Mouse (Mus musculus) limb, embryonic 15.5 days (tissue): ENCODE measurements around the gene Sft2d2. TPM values are rescaled to one million over a fixed set of nuclear protein-coding genes. Genes with fewer than 3 reads are reported as not detected.

Experiments used
- ATAC-seq: fragments of 200-750 bp; cut with Nextera tagmentation; 2 replicates; pipeline ENCODE4 v1.8.0; 2017; ENCODE audit warnings: low read depth, moderate TSS enrichment; ENCODE audit not compliant: insufficient number of reproducible peaks, low FRiP score, low TSS enrichment
- H3K27ac ChIP-seq: fragments of 300-500 bp; sonication (generic); 2 replicates; pipeline ENCODE4 v1.5.1; 2015; ENCODE audit warnings: moderate library complexity, mild to moderate bottlenecking, inconsistent platforms
- H3K27me3 ChIP-seq: fragments of 300-500 bp; sonication (generic); 2 replicates; pipeline ENCODE4 v1.6.1; 2015; ENCODE audit warnings: inconsistent platforms
- H3K36me3 ChIP-seq: fragments of 300-500 bp; sonication (generic); 2 replicates; pipeline ENCODE4 v1.6.1; 2015; ENCODE audit warnings: inconsistent platforms
- H3K4me1 ChIP-seq: fragments of 300-500 bp; sonication (generic); 2 replicates; pipeline ENCODE4 v1.6.1; 2015; ENCODE audit warnings: inconsistent platforms
- H3K4me2 ChIP-seq: fragments of 300-500 bp; sonication (generic); 2 replicates; pipeline ENCODE4 v1.6.1; 2015; ENCODE audit warnings: mild to moderate bottlenecking, inconsistent platforms
- H3K4me3 ChIP-seq: fragments of 300-500 bp; sonication (generic); 2 replicates; pipeline ENCODE4 v1.5.1; 2015; ENCODE audit warnings: mild to moderate bottlenecking, inconsistent platforms
- H3K9ac ChIP-seq: fragments of 300-500 bp; sonication (generic); 2 replicates; pipeline ENCODE4 v1.6.1; 2015; ENCODE audit warnings: inconsistent platforms
- H3K9me3 ChIP-seq: fragments of 300-500 bp; sonication (generic); 2 replicates; pipeline ENCODE4 v1.6.1; 2016; ENCODE audit warnings: inconsistent platforms
- WGBS: fragments of 180-500 bp; shearing (Covaris S2); methylation state at CpG from one replicate; pipeline ENCODE4 v1.1.7; 2015; 5-methylcytosine and 5-hydroxymethylcytosine counted together
- polyA plus RNA-seq: library from polyadenylated mRNA; unstranded; fragments of >200 nt; fragmentation: Nextera tagmentation; extraction: Ambion mirVana; gene quantifications from 2 replicates; pipeline ENCODE4 v1.2.1, GENCODE M21; 2015

Gene Sft2d2
- polyA plus RNA-seq, 1 experiment from 2014 or later, result 24.0 TPM

- Histone ChIP-seq H3K27me3 (no peaks in the 10 kb centered on the region), H3K9me3 (no peaks in the 10 kb centered on the region), H3K36me3 (peaks cover 11% of the 10 kb centered on the region), H3K27ac (no peak overlapping the region), H3K4me3 (no peak overlapping the region), H3K4me1 (0 out of 2 replicates have a peak, but pooled peaks cover 6% of the 10 kb centered on the region), H3K9ac (no peak overlapping the region), H3K4me2 (no peak overlapping the region)
- 71% methylated on average over 10 of the region's 10 CpGs for WGBS
- no peak for ATAC-seq
Observed at GRCm38 (mm10) chr1:165188806-165189580, 5.2 kb downstream of the Sft2d2 start.

GRCm38 (mm10) chr1:165187357-165187756, 6.9 kb downstream of the Sft2d2 start:
- H3K9me3 ChIP-seq, result no peaks in the 10 kb centered on the region
- H3K36me3 ChIP-seq, result peaks cover 26% of the 10 kb centered on the region
- H3K27me3 ChIP-seq, result no peaks in the 10 kb centered on the region
- no peak overlapping the region for H3K4me3 ChIP-seq
- H3K4me1 ChIP-seq, result 0 out of 2 replicates have a peak, but pooled peaks cover 5% of the 10 kb centered on the region
- H3K4me2 ChIP-seq, result no peak overlapping the region
- no peak overlapping the region for H3K9ac ChIP-seq
- no peak overlapping the region for H3K27ac ChIP-seq
- ATAC-seq, result no peak
- 77% methylated on average over 5 of the region's 5 CpGs for WGBS

GRCm38 (mm10) chr1:165186491-165186890, 7.7 kb downstream of the Sft2d2 start:
- Histone ChIP-seq H3K9me3 (no peaks in the 10 kb centered on the region), H3K4me2 (no peak overlapping the region), H3K4me3 (no peak overlapping the region), H3K27ac (no peak overlapping the region), H3K9ac (no peak overlapping the region), H3K4me1 (0 out of 2 replicates have a peak, but pooled peaks cover 5% of the 10 kb centered on the region), H3K36me3 (peaks cover 30% of the 10 kb centered on the region), H3K27me3 (no peaks in the 10 kb centered on the region)
- WGBS, result 92% methylated on average over 12 of the region's 12 CpGs
- ATAC-seq, result no peak

- Histone ChIP-seq H3K9ac (no peak overlapping the region), H3K36me3 (peaks cover 30% of the 10 kb centered on the region), H3K27ac (no peak overlapping the region), H3K27me3 (no peaks in the 10 kb centered on the region), H3K4me3 (no peak overlapping the region), H3K9me3 (no peaks in the 10 kb centered on the region), H3K4me1 (0 out of 2 replicates have a peak, but pooled peaks cover 5% of the 10 kb centered on the region), H3K4me2 (no peak overlapping the region)
- no peak for ATAC-seq
- 66% methylated on average over 7 of the region's 7 CpGs for whole genome bisulfite sequencing
Observed at GRCm38 (mm10) chr1:165185116-165185515, 9.1 kb downstream of the Sft2d2 start.

GRCm38 (mm10) chr1:165184178-165184577, 10.1 kb downstream of the Sft2d2 start:
- Histone ChIP-seq H3K27me3 (no peaks in the 10 kb centered on the region), H3K4me2 (no peak overlapping the region), H3K9me3 (no peaks in the 10 kb centered on the region), H3K9ac (no peak overlapping the region), H3K4me1 (0 out of 2 replicates have a peak, but pooled peaks cover 4% of the 10 kb centered on the region), H3K27ac (no peak overlapping the region), H3K4me3 (no peak overlapping the region), H3K36me3 (peaks cover 32% of the 10 kb centered on the region)
- no peak for ATAC-seq
- WGBS, result 81% methylated on average over 3 of the region's 3 CpGs

GRCm38 (mm10) chr1:165183400-165183799, 10.8 kb downstream of the Sft2d2 start:
- no peak for ATAC-seq
- Histone ChIP-seq H3K4me2 (no peak overlapping the region), H3K9me3 (no peaks in the 10 kb centered on the region), H3K27me3 (no peaks in the 10 kb centered on the region), H3K36me3 (peaks cover 40% of the 10 kb centered on the region), H3K4me3 (no peak overlapping the region), H3K4me1 (no peaks in the 10 kb centered on the region), H3K9ac (no peak overlapping the region), H3K27ac (no peak overlapping the region)
- 68% methylated on average over 6 of the region's 6 CpGs for WGBS

GRCm38 (mm10) chr1:165179321-165179720, 14.9 kb downstream of the Sft2d2 start:
- Histone ChIP-seq H3K4me2 (no peak overlapping the region), H3K36me3 (peaks cover 42% of the 10 kb centered on the region), H3K9ac (no peak overlapping the region), H3K4me3 (no peak overlapping the region), H3K27me3 (no peaks in the 10 kb centered on the region), H3K4me1 (no peaks in the 10 kb centered on the region), H3K9me3 (no peaks in the 10 kb centered on the region), H3K27ac (no peak overlapping the region)
- WGBS, result 81% methylated on average over 5 of the region's 5 CpGs
- ATAC-seq, result no peak

GRCm38 (mm10) chr1:165178075-165178474, 16.2 kb downstream of the Sft2d2 start:
- WGBS, result 81% methylated on average over 6 of the region's 6 CpGs
- H3K4me3 ChIP-seq, result no peak overlapping the region
- no peak for ATAC-seq
- H3K36me3 ChIP-seq, result peaks cover 31% of the 10 kb centered on the region
- H3K4me2 ChIP-seq, result no peak overlapping the region
- no peaks in the 10 kb centered on the region for H3K27me3 ChIP-seq
- no peaks in the 10 kb centered on the region for H3K4me1 ChIP-seq
- H3K27ac ChIP-seq, result no peak overlapping the region
- H3K9me3 ChIP-seq, result no peaks in the 10 kb centered on the region
- no peak overlapping the region for H3K9ac ChIP-seq

- peaks cover 17% of the 10 kb centered on the region for H3K36me3 ChIP-seq
- no peaks in the 10 kb centered on the region for H3K27me3 ChIP-seq
- H3K4me2 ChIP-seq, result no peak overlapping the region
- no peaks in the 10 kb centered on the region for H3K9me3 ChIP-seq
- ATAC-seq, result no peak
- no peak overlapping the region for H3K27ac ChIP-seq
- WGBS, result 57% methylated on average over 9 of the region's 9 CpGs
- H3K9ac ChIP-seq, result no peak overlapping the region
- no peak overlapping the region for H3K4me3 ChIP-seq
- no peaks in the 10 kb centered on the region for H3K4me1 ChIP-seq
Observed at GRCm38 (mm10) chr1:165174059-165174616, 20.1 kb downstream of the Sft2d2 start.

GRCm38 (mm10) chr1:165171277-165171676, 23.0 kb downstream of the Sft2d2 start:
- no peak for ATAC-seq

GRCm38 (mm10) chr1:165170157-165170556, 24.1 kb downstream of the Sft2d2 start:
- Histone ChIP-seq H3K9me3 (no peaks in the 10 kb centered on the region), H3K4me3 (no peak overlapping the region), H3K9ac (no peak overlapping the region), H3K27me3 (no peaks in the 10 kb centered on the region), H3K4me2 (no peak overlapping the region), H3K27ac (no peak overlapping the region), H3K4me1 (no peaks in the 10 kb centered on the region), H3K36me3 (no peaks in the 10 kb centered on the region)
- WGBS, result 67% methylated on average over 5 of the region's 5 CpGs
- no peak for ATAC-seq

More at GRCm38 (mm10) chr1:165171277-165171676, 23.0 kb downstream of the Sft2d2 start:
- Histone ChIP-seq H3K36me3 (no peaks in the 10 kb centered on the region), H3K9me3 (no peaks in the 10 kb centered on the region), H3K4me3 (no peak overlapping the region), H3K9ac (no peak overlapping the region), H3K4me2 (no peak overlapping the region), H3K4me1 (no peaks in the 10 kb centered on the region), H3K27ac (no peak overlapping the region), H3K27me3 (no peaks in the 10 kb centered on the region)
- 80% methylated on average over 8 of the region's 8 CpGs for WGBS

GRCm38 (mm10) chr1:165169462-165169861, 24.8 kb downstream of the Sft2d2 start:
- no peak overlapping the region for H3K9ac ChIP-seq
- WGBS, result 84% methylated on average over 3 of the region's 3 CpGs
- H3K4me3 ChIP-seq, result no peak overlapping the region
- no peaks in the 10 kb centered on the region for H3K27me3 ChIP-seq
- no peak overlapping the region for H3K27ac ChIP-seq
- H3K9me3 ChIP-seq, result no peaks in the 10 kb centered on the region
- H3K36me3 ChIP-seq, result no peaks in the 10 kb centered on the region
- ATAC-seq, result no peak
- no peak overlapping the region for H3K4me2 ChIP-seq
- H3K4me1 ChIP-seq, result no peaks in the 10 kb centered on the region
